Mouse (Mus musculus) CH12.LX (cell line): ENCODE results near the gene Shmt2. TPM values are rescaled to one million over a fixed set of nuclear protein-coding genes. Genes with fewer than 3 reads are reported as not detected.

ENCODE experiments used
- DNase-seq: peaks from one replicate; pipeline ENCODE4 v3.0.0-alpha.2; 2013; ENCODE audit errors: extremely low read depth
- H3K27ac ChIP-seq: 2 replicates; pipeline ENCODE4 v1.5.1; 2012; ENCODE audit warnings: low read depth, mild to moderate bottlenecking, control low read depth, moderate library complexity; ENCODE audit not compliant: insufficient read depth
- H3K27me3 ChIP-seq: replicated peaks from 2 replicates; pipeline ENCODE3; 2012; ENCODE audit warnings: inconsistent platforms
- H3K36me3 ChIP-seq, 2 experiments: replicated peaks in 1 of 2; 2 replicates each; pipeline versions ENCODE3 to v1.6.1; 2012; ENCODE audit warnings: inconsistent platforms in 1 of 2, low read length in 1 of 2, mild to moderate bottlenecking in 1 of 2, mixed read lengths in 1 of 2, moderate library complexity in 1 of 2; ENCODE audit not compliant: control insufficient read depth in 1 of 2, insufficient read depth in 1 of 2
- H3K4me1 ChIP-seq, 2 experiments: 2 replicates each; pipeline ENCODE4 v1.6.1; 2012; ENCODE audit warnings: inconsistent platforms in 1 of 2, moderate library complexity in 1 of 2; ENCODE audit not compliant: insufficient read depth in 2 of 2, control insufficient read depth in 1 of 2
- H3K4me2 ChIP-seq: 2 replicates; pipeline ENCODE4 v1.6.1; 2012; ENCODE audit warnings: low read depth, mild to moderate bottlenecking, control low read depth; ENCODE audit not compliant: poor library complexity, insufficient read depth, severe bottlenecking
- H3K4me3 ChIP-seq, 3 experiments: fragments of 150-350 bp in 1 of 3; sonication (generic) in 1 of 3; replicated peaks in 1 of 3; 2 replicates each; pipeline versions ENCODE3 to v1.5.1; 2011 to 2012; ENCODE audit warnings: low read depth in 2 of 3, low read length in 2 of 3, mild to moderate bottlenecking in 2 of 3, moderate library complexity in 2 of 3, control low read depth in 1 of 3, improper control_type of control experiment in 1 of 3, inconsistent platforms in 1 of 3, mixed read lengths in 1 of 3; ENCODE audit not compliant: poor library complexity in 1 of 3
- H3K79me2 ChIP-seq: replicated peaks from 2 replicates; pipeline ENCODE4 v1.6.1; 2012; ENCODE audit warnings: mild to moderate bottlenecking, moderate library complexity; ENCODE audit not compliant: control insufficient read depth, poor library complexity, insufficient read depth, severe bottlenecking; ENCODE audit errors: extremely low read depth
- H3K9ac ChIP-seq: 2 replicates; pipeline ENCODE4 v1.6.1; 2012; ENCODE audit warnings: low read depth, mild to moderate bottlenecking, control low read depth, moderate library complexity; ENCODE audit not compliant: insufficient read depth
- H3K9me3 ChIP-seq: replicated peaks from 2 replicates; pipeline ENCODE3; 2012; ENCODE audit warnings: low read length, inconsistent platforms, mixed read lengths
- CHD1 ChIP-seq: IDR thresholded peaks from 2 replicates; pipeline ENCODE4 v1.6.1; 2012; ENCODE audit warnings: low read depth, low read length, improper control_type of control experiment, inconsistent platforms
- CHD2 ChIP-seq: IDR thresholded peaks from 2 replicates; pipeline ENCODE4 v1.6.1; 2011; ENCODE audit warnings: low read length, improper control_type of control experiment
- CTCF ChIP-seq, 2 experiments: IDR thresholded peaks in 1 of 2; conservative IDR thresholded peaks in 1 of 2; 2 replicates each; pipeline ENCODE4 v1.5.1; 2011 to 2012; ENCODE audit warnings: low read depth in 2 of 2, low read length in 2 of 2, improper control_type of control experiment in 1 of 2, inconsistent platforms in 1 of 2, mild to moderate bottlenecking in 1 of 2, moderate library complexity in 1 of 2
- E2F4 ChIP-seq: IDR thresholded peaks from 2 replicates; pipeline ENCODE4 v1.6.1; 2011; ENCODE audit warnings: low read depth, low read length, improper control_type of control experiment; ENCODE audit not compliant: insufficient replicate concordance
- ETS1 ChIP-seq: conservative IDR thresholded peaks from 2 replicates; pipeline ENCODE4 v1.6.1; 2012; ENCODE audit warnings: low read depth, mild to moderate bottlenecking, inconsistent platforms, low read length, improper control_type of control experiment, moderate library complexity
- MAFK ChIP-seq: IDR thresholded peaks from 2 replicates; pipeline ENCODE4 v1.6.1; 2011; ENCODE audit warnings: low read length, improper control_type of control experiment; ENCODE audit not compliant: insufficient replicate concordance
- MEF2A ChIP-seq: IDR thresholded peaks from 2 replicates; pipeline ENCODE4 v1.6.1; 2014; ENCODE audit warnings: low read depth, mild to moderate bottlenecking, inconsistent platforms, low read length, improper control_type of control experiment, borderline replicate concordance
- MXI1 ChIP-seq: IDR thresholded peaks from 2 replicates; pipeline ENCODE4 v1.6.1; 2011; ENCODE audit warnings: mild to moderate bottlenecking, low read depth, low read length, improper control_type of control experiment
- NRF1 ChIP-seq: IDR thresholded peaks from 2 replicates; pipeline ENCODE4 v1.6.1; 2014; ENCODE audit warnings: low read depth, mild to moderate bottlenecking, inconsistent platforms, low read length, improper control_type of control experiment, moderate library complexity
- POLR2AphosphoS2 ChIP-seq: IDR thresholded peaks from 2 replicates; pipeline ENCODE4 v1.6.1; 2011; ENCODE audit warnings: low read depth, low read length, improper control_type of control experiment
- SMC3 ChIP-seq: IDR thresholded peaks from 2 replicates; pipeline ENCODE4 v1.6.1; 2011; ENCODE audit warnings: low read depth, low read length, improper control_type of control experiment
- TCF12 ChIP-seq: IDR thresholded peaks from 2 replicates; pipeline ENCODE4 v1.6.1; 2014; ENCODE audit warnings: low read depth, mild to moderate bottlenecking, inconsistent platforms, low read length, improper control_type of control experiment
- UBTF ChIP-seq: IDR thresholded peaks from 2 replicates; pipeline ENCODE4 v1.6.1; 2012; ENCODE audit warnings: low read depth, mild to moderate bottlenecking, inconsistent platforms, low read length, improper control_type of control experiment, moderate library complexity
- USF2 ChIP-seq: conservative IDR thresholded peaks from 2 replicates; pipeline ENCODE4 v1.6.1; 2011; ENCODE audit warnings: low read depth, low read length, improper control_type of control experiment
- ZMIZ1 ChIP-seq: IDR thresholded peaks from 2 replicates; pipeline ENCODE4 v1.6.1; 2012; ENCODE audit warnings: low read depth, mild to moderate bottlenecking, inconsistent platforms, low read length, improper control_type of control experiment
- ZNF384 ChIP-seq: IDR thresholded peaks from 2 replicates; pipeline ENCODE4 v1.6.1; 2012; ENCODE audit warnings: low read depth, low read length, improper control_type of control experiment, inconsistent platforms
- dilution Hi-C: fragments of 300-500 bp; cut with MboI; formaldehyde crosslinking; loops from 2 replicates; pipeline ENCODE4 v1.14.3; 2020; ENCODE audit warnings: low sequenced_read_pairs; ENCODE audit not compliant: extremely low pct_unique_long_range_greater_than_20kb, extremely low pct_ligation_motif_present
- in situ Hi-C: fragments of 300-500 bp; cut with MboI; formaldehyde crosslinking; loops from 3 replicates; pipeline ENCODE4 v1.14.3; 2019; ENCODE audit warnings: low sequenced_read_pairs, low pct_ligation_motif_present, low pct_unique_long_range_greater_than_20kb, mixed read lengths
- polyA plus RNA-seq: library from polyadenylated mRNA; unstranded; fragments of >175 nt; gene quantifications from 2 replicates; pipeline ENCODE4 v1.2.1, GENCODE M21; 2012; ENCODE audit warnings: low read depth; ENCODE audit not compliant: insufficient read length
- total RNA-seq, 2 experiments: library from RNA; depleted of rRNA; stranded (reverse); fragments of 300-350 nt in 1 of 2; fragments of >200 nt in 1 of 2; gene quantifications; 2 replicates each; pipeline ENCODE4 v1.2.3; 2012 to 2014

Gene Shmt2
- total and polyA plus RNA-seq, 3 experiments: 267 to 353 (median 317) TPM

- no peaks in the 10 kb centered on the region for H3K9me3 ChIP-seq
- in situ Hi-C loops (no loop called here), dilution Hi-C loops (no loop called here)
- H3K4me3 ChIP-seq: no peak overlapping the region
- no peak overlapping the region for H3K27ac ChIP-seq
- H3K4me1 ChIP-seq: peaks cover 24 to 70% of the 10 kb centered on the region in 2 experiments
- H3K79me2 ChIP-seq: peaks cover 28% of the 10 kb centered on the region
- H3K36me3 ChIP-seq: peaks cover 37 to 57% of the 10 kb centered on the region in 2 experiments
- H3K9ac ChIP-seq: no peak overlapping the region
- H3K4me2 ChIP-seq: no peak overlapping the region
- H3K27me3 ChIP-seq: peaks cover 2% of the 10 kb centered on the region
- TF ChIP-seq POLR2AphosphoS2 (no peak), CTCF (conservative IDR thresholded peaks at IDR 0.05 in 1 of 2, IDR thresholded peaks at IDR 0.05 in 1 of 2; ENCODE audit: low read depth in 2 of 2, low read length in 2 of 2) (no peak), ZNF384 (no peak), SMC3 (no peak), MEF2A (no peak), MXI1 (no peak), TCF12 (no peak), E2F4 (no peak), MAFK (no peak), ZMIZ1 (no peak), USF2 (no peak), ETS1 (no peak), CHD1 (no peak), NRF1 (no peak), UBTF (no peak)
- no peak for DNase-seq
Observed at GRCm38 (mm10) chr10:127517941-127518340, 4.3 kb downstream of the Shmt2 start.

- no peak overlapping the region for H3K4me3 ChIP-seq
- no peak for DNase-seq
Observed at GRCm38 (mm10) chr10:127516576-127517260, 5.5 kb downstream of the Shmt2 start.

More at GRCm38 (mm10) chr10:127516576-127517260, 5.5 kb downstream of the Shmt2 start:
- H3K36me3 ChIP-seq: peaks cover 37 to 57% of the 10 kb centered on the region in 2 experiments
- peaks cover 24 to 66% of the 10 kb centered on the region in 2 experiments for H3K4me1 ChIP-seq
- in situ Hi-C loops (no loop called here), dilution Hi-C loops (no loop called here)
- no peaks in the 10 kb centered on the region for H3K27me3 ChIP-seq
- H3K4me2 ChIP-seq: no peak overlapping the region
- H3K27ac ChIP-seq: no peak overlapping the region
- TF ChIP-seq CHD2 (peak; percentile 13; the same call in 1 of the 2 replicates), SMC3 (no peak)
- H3K79me2 ChIP-seq: peaks cover 28% of the 10 kb centered on the region
- no peak overlapping the region for H3K9ac ChIP-seq
- no peaks in the 10 kb centered on the region for H3K9me3 ChIP-seq
